Comparison of ENCODE assay signal across 9 mouse cellular contexts in genomic region chr2:35832742-35833425, GRCm38 (mm10).
DNase-seq lines count a peak whose midpoint lies in the region; ATAC-seq and TF ChIP-seq lines count a peak whose summit lies in the region.
"Had no signal": no experiment of that assay in that cellular context is flagged by ENCODE, and none has a peak within 500 bp of the region (broad histone marks: within the 10 kb centered on the region; RNA-seq: fewer than 3 reads in every experiment).

No protein-coding gene starts in this region.

- H3K9ac ChIP-seq in hindbrain, postnatal 0 days (replicated peaks; ENCODE audit: low read length) = no peak overlapping the region
- H3K9ac ChIP-seq in forebrain, postnatal 0 days = no peak overlapping the region
- H3K9ac ChIP-seq: neural tube, embryonic 13.5 days had no signal

- no peaks in the 10 kb centered on the region for H3K9me3 ChIP-seq in hindbrain, postnatal 0 days (ENCODE audit: low read length)
- no peaks in the 10 kb centered on the region for H3K9me3 ChIP-seq in forebrain, postnatal 0 days (ENCODE audit: low read length)
- H3K9me3 ChIP-seq: neural tube, embryonic 13.5 days had no signal

- no peaks in the 10 kb centered on the region; the same call in 1 of the 2 replicates for H3K4me1 ChIP-seq in hindbrain, postnatal 0 days (ENCODE audit: insufficient read depth, low read length)
- H3K4me1 ChIP-seq in forebrain, postnatal 0 days (ENCODE audit: insufficient read depth) = no peaks in the 10 kb centered on the region

- no peak overlapping the region for H3K4me2 ChIP-seq in hindbrain, postnatal 0 days (ENCODE audit: low read depth, low read length)
- H3K4me2 ChIP-seq in forebrain, postnatal 0 days (ENCODE audit: low read depth) = no peak overlapping the region
- H3K4me2 ChIP-seq: neural tube, embryonic 13.5 days had no signal

- WGBS in hindbrain, postnatal 0 days = 43% methylated on average over 11 of the region's 11 CpGs
- 43% methylated on average over 11 of the region's 11 CpGs for WGBS in forebrain, postnatal 0 days

- H3K36me3 ChIP-seq in hindbrain, postnatal 0 days (ENCODE audit: insufficient read depth, low read length) = no peaks in the 10 kb centered on the region
- H3K36me3 ChIP-seq in forebrain, postnatal 0 days (ENCODE audit: insufficient read depth) = no peaks in the 10 kb centered on the region
- H3K36me3 ChIP-seq: neural tube, embryonic 13.5 days had no signal

- intact Hi-C loops in heart, postnatal 14 days (cut with DNase I) = loop anchor here (5.0 kb wide), 1 partner anchor 69 kb away; no protein-coding TSS in a partner anchor

- DNase-seq in adrenal gland, postnatal 10 days = peak; percentile 28
- DNase-seq in adrenal gland, adult 8-10 months = no peak
- DNase-seq in NIH3T3 (ENCODE audit: low read depth) (peak; percentile 9), liver (peak; percentile 58)
- peak; percentile 26 to 29 for DNase-seq in heart, postnatal 14 days
- no peak for DNase-seq in hindbrain, postnatal 0 days (ENCODE audit: low spot score)
- no peak for DNase-seq in cerebellum, postnatal 14 days
- no peak for DNase-seq in forebrain, postnatal 0 days

- TF ChIP-seq CTCF in hindbrain, postnatal 0 days (IDR thresholded peaks at IDR 0.05; ENCODE audit: low read depth) = no peak
- no peak for TF ChIP-seq CTCF in forebrain, postnatal 0 days (IDR thresholded peaks at IDR 0.05; ENCODE audit: low read depth)

- H3K27ac ChIP-seq in hindbrain, postnatal 0 days = no peak overlapping the region
- H3K27ac ChIP-seq in forebrain, postnatal 0 days (ENCODE audit: low read depth, low read length) = no peak overlapping the region
- H3K27ac ChIP-seq: neural tube, embryonic 13.5 days had no signal

- H3K4me3 ChIP-seq in hindbrain, postnatal 0 days (ENCODE audit: low read length) = no peak overlapping the region
- H3K4me3 ChIP-seq in forebrain, postnatal 0 days (ENCODE audit: low read depth, low read length) = no peak overlapping the region
- H3K4me3 ChIP-seq: neural tube, embryonic 13.5 days had no signal

- H3K27me3 ChIP-seq in hindbrain, postnatal 0 days (ENCODE audit: insufficient read depth, low read length) = no peaks in the 10 kb centered on the region
- no peaks in the 10 kb centered on the region for H3K27me3 ChIP-seq in forebrain, postnatal 0 days (ENCODE audit: insufficient read depth, low read length)
- H3K27me3 ChIP-seq: neural tube, embryonic 13.5 days had no signal

- no peak for ATAC-seq in hindbrain, postnatal 0 days
- no peak for ATAC-seq in forebrain, postnatal 0 days

Comparison
In these comparisons a context has a peak if more than half of its experiments do, and no peak if none do; other contexts are left out.
1. DNase-seq: peak in adrenal gland, postnatal 10 days (single experiment), NIH3T3 (single experiment), heart, postnatal 14 days (2 of 2) and liver (single experiment); none in adrenal gland, adult 8-10 months (single experiment), hindbrain, postnatal 0 days (single experiment), cerebellum, postnatal 14 days (0 of 2) and forebrain, postnatal 0 days (single experiment).